Mouse (Mus musculus): ENCODE measurements at regions not wholly inside any gene's neighbourhood (a gene's known extent, or its start where the extent isn't known, plus 50 kb on each side); places are given as distances from the start of the nearest gene placed in this dataset.

- intact Hi-C loops (cut with DNase I), result no loop called here
Measured at GRCm38 (mm10) chr4:70952671-70953070, 417.9 kb upstream of the Megf9 start.

- intact Hi-C loops (cut with DNase I), result no loop called here
Measured at GRCm38 (mm10) chr4:70940146-70940545, 405.4 kb upstream of the Megf9 start.

GRCm38 (mm10) chr4:70934140-70934539 lies 399.3 kb upstream of the Megf9 start:
- intact Hi-C loops (cut with DNase I), result no loop called here

DNA sequence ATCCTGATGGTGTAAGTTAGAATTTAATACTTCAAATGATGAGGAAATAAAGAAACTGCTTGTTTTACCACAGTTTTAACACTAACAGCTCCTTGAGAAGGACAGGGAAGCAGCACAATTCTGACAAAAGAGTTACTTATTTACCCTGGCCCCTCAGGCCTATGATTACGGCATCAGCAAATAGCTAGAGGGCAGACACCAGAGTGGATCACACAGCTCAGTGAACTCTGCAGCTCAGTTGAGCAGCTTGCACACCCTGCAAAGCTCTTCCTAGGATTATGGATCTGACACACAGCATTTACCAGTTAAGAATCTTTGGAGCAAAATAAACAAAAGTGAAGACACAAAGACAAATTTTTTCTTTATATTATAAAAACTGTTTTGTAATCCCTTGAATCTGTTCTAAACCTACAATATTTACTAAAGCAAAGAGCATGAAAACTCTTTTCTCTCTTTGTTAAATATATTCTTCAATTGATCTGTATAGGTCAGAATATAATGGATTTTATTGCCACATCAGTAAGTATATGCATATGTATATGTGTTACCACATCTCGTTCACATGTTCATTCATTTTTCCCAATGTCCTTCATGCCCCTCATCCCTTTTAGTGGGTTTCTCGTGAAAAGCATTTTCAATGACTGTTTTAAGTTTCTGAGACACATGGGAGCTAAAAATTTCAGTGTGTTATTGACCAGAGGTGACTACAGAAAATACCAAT lies 387.3 kb upstream of the Megf9 start:
- intact Hi-C loops (cut with DNase I), result no loop called here

DNA sequence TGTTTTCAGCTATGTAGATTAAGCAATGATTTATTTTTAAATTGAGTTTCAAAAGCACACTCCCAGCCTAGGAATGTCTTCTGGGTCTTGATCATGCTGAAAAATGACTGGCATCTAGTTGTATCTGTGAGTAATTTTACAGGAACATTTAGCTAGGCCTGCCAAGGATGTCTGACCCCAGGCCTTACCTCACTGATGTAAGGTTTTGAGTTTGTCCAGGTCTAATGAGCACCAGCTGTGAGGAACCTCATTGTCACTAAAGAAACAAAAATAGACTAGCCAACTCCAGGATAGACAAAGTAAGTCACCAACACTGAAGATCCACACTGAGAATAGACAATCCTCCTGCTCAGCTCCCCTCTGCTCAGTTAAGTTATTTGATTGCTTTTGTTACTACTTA lies 379.8 kb upstream of the Megf9 start:
- intact Hi-C loops (cut with DNase I), result no loop called here

DNA sequence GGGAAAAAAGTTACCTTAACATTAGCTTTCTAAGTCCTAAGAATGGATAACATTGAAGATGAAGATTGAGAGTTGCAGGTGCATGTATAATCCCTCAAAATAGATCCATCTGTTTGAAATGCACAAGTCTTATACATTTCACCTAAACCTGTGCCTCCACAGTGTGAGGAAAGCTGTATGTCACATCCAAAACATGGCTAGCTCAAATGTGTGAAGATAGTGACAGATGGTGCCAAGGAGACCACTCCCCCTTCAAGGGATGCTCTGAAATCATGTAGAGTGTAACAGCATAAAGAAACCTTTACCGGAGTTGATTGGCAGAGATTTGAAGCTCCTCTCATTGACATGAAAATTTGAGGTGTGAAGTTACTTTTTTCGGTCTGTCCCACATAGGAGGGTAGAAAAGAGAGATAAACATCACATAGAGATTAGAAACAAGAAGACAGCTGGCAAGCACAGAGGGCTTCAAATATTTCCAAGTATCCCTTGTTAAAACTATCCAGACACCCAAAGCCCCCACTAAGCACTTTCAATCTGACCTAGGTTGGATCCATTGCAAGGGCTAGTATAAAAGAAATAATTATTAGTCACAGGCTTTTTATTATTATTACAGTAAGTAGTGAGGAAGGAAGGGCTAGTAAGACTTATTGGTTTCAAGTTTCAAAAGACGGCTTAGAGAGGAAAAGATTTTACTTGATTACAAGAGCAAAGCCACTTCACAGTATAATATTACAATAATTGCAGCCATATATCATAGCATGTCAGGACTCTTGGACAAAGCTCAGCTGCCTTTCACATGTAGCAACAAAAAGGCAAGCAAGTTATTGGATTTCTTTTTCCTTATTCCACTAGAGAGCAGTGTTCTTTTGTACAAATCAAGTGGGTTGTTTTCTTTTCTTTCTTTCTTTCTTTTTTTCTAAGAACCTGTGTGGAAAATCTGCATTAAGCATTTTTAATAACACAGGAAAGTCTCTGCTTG lies 372.3 kb upstream of the Megf9 start:
- intact Hi-C loops (cut with DNase I), result loop anchor here (5.0 to 10.0 kb wide), 2 partner anchors 425 to 1288 kb away; no protein-coding TSS in a partner anchor
